Mouse (Mus musculus) midbrain, embryonic 15.5 days (tissue): Measurements from ENCODE around the gene Fuk. TPM values are rescaled to one million over a fixed set of nuclear protein-coding genes. Genes with fewer than 3 reads are reported as not detected.
"Not testable (repeated sequence)": the region's sequence is repeated elsewhere in the genome, so short reads cannot be mapped to it uniquely, and the experiment has no call there.

Source experiments
- ATAC-seq: fragments of 200-750 bp; cut with Nextera tagmentation; replicated peaks from 2 replicates; pipeline ENCODE4 v1.8.0; 2017; ENCODE audit warnings: moderate TSS enrichment
- H3K27ac ChIP-seq: fragments of 300-500 bp; sonication (generic); 2 replicates; pipeline ENCODE4 v1.5.1; 2015; ENCODE audit warnings: mild to moderate bottlenecking, inconsistent platforms
- H3K27me3 ChIP-seq: fragments of 300-500 bp; sonication (generic); replicated peaks from 2 replicates; pipeline ENCODE4 v1.6.1; 2015; ENCODE audit warnings: inconsistent platforms
- H3K36me3 ChIP-seq: fragments of 300-500 bp; sonication (generic); replicated peaks from 2 replicates; pipeline ENCODE4 v1.6.1; 2015; ENCODE audit warnings: inconsistent platforms
- H3K4me1 ChIP-seq: fragments of 300-500 bp; sonication (generic); 2 replicates; pipeline ENCODE4 v1.6.1; 2015; ENCODE audit warnings: inconsistent platforms
- H3K4me2 ChIP-seq: fragments of 300-500 bp; sonication (generic); 2 replicates; pipeline ENCODE4 v1.6.1; 2015; ENCODE audit warnings: inconsistent platforms, mild to moderate bottlenecking, moderate library complexity
- H3K4me3 ChIP-seq: fragments of 300-500 bp; sonication (generic); 2 replicates; pipeline ENCODE4 v1.5.1; 2015; ENCODE audit warnings: mild to moderate bottlenecking, inconsistent platforms
- H3K9ac ChIP-seq: fragments of 300-500 bp; sonication (generic); 2 replicates; pipeline ENCODE4 v1.6.1; 2015; ENCODE audit warnings: mild to moderate bottlenecking, inconsistent platforms
- H3K9me3 ChIP-seq: fragments of 300-500 bp; sonication (generic); 2 replicates; pipeline ENCODE4 v1.6.1; 2016; ENCODE audit warnings: inconsistent platforms
- WGBS: fragments of 180-500 bp; shearing (Covaris S2); methylation state at CpG from one replicate; pipeline ENCODE4 v1.1.7; 2015; ENCODE audit warnings: mixed read lengths; 5-methylcytosine and 5-hydroxymethylcytosine counted together
- polyA plus RNA-seq: library from polyadenylated mRNA; unstranded; fragments of >200 nt; fragmentation: Nextera tagmentation; extraction: Ambion mirVana; gene quantifications from 2 replicates; pipeline ENCODE4 v1.2.1, GENCODE M21; 2015

Fuk gene
- polyA plus RNA-seq, 1 experiment from 2014 or later, result 7.3 TPM

- Histone ChIP-seq H3K9ac (no peak overlapping the region), H3K27ac (no peak overlapping the region), H3K4me3 (no peak overlapping the region), H3K4me2 (no peak overlapping the region), H3K9me3 (no peaks in the 10 kb centered on the region), H3K36me3 (no peaks in the 10 kb centered on the region; the same call in 1 of the 2 replicates), H3K4me1 (no peaks in the 10 kb centered on the region), H3K27me3 (no peaks in the 10 kb centered on the region)
- WGBS, result 73% methylated on average over 12 of the region's 12 CpGs
- no peak for ATAC-seq
Observed at GRCm38 (mm10) chr8:110889904-110890470, 12.3 kb downstream of the Fuk start.

- no peak overlapping the region for H3K4me3 ChIP-seq
- no peaks in the 10 kb centered on the region; the same call in none of the 2 replicates for H3K36me3 ChIP-seq
- no peaks in the 10 kb centered on the region for H3K27me3 ChIP-seq
- H3K4me2 ChIP-seq, result no peak overlapping the region
- H3K9ac ChIP-seq, result no peak overlapping the region
- no peaks in the 10 kb centered on the region for H3K4me1 ChIP-seq
- no peak overlapping the region for H3K27ac ChIP-seq
- no peak for ATAC-seq
- no peaks in the 10 kb centered on the region for H3K9me3 ChIP-seq
- WGBS, result 92% methylated on average over 16 of the region's 16 CpGs
Observed at GRCm38 (mm10) chr8:110888860-110889259, 13.4 kb downstream of the Fuk start.

- Histone ChIP-seq H3K27me3 (no peaks in the 10 kb centered on the region), H3K4me2 (no peak overlapping the region), H3K4me1 (no peaks in the 10 kb centered on the region), H3K27ac (no peak overlapping the region), H3K9ac (no peak overlapping the region), H3K36me3 (peaks cover 4% of the 10 kb centered on the region), H3K4me3 (no peak overlapping the region), H3K9me3 (no peaks in the 10 kb centered on the region)
- ATAC-seq, result no peak
- WGBS, result 91% methylated on average over 8 of the region's 8 CpGs
Observed at GRCm38 (mm10) chr8:110888441-110888840, 13.8 kb downstream of the Fuk start.

GRCm38 (mm10) chr8:110887551-110887950, 14.7 kb downstream of the Fuk start:
- Histone ChIP-seq H3K27ac (no peak overlapping the region), H3K4me2 (no peak overlapping the region), H3K27me3 (no peaks in the 10 kb centered on the region), H3K36me3 (peaks cover 13% of the 10 kb centered on the region), H3K4me1 (no peaks in the 10 kb centered on the region), H3K9me3 (no peaks in the 10 kb centered on the region), H3K4me3 (no peak overlapping the region), H3K9ac (no peak overlapping the region)
- ATAC-seq, result no peak
- WGBS, result 94% methylated on average over 10 of the region's 10 CpGs

GRCm38 (mm10) chr8:110886634-110887033, 15.7 kb downstream of the Fuk start:
- H3K4me2 ChIP-seq, result no peak overlapping the region
- no peak for ATAC-seq
- no peak overlapping the region for H3K27ac ChIP-seq
- WGBS, result 88% methylated on average over 3 of the region's 3 CpGs
- no peaks in the 10 kb centered on the region for H3K27me3 ChIP-seq
- H3K4me3 ChIP-seq, result no peak overlapping the region
- H3K36me3 ChIP-seq, result peaks cover 21% of the 10 kb centered on the region
- no peaks in the 10 kb centered on the region for H3K4me1 ChIP-seq
- H3K9me3 ChIP-seq, result no peaks in the 10 kb centered on the region
- no peak overlapping the region for H3K9ac ChIP-seq

GRCm38 (mm10) chr8:110883824-110884223, 18.5 kb downstream of the Fuk start:
- H3K9ac ChIP-seq, result no peak overlapping the region
- H3K9me3 ChIP-seq, result no peaks in the 10 kb centered on the region
- H3K27ac ChIP-seq, result no peak overlapping the region
- H3K36me3 ChIP-seq, result peaks cover 45% of the 10 kb centered on the region
- no peak overlapping the region for H3K4me2 ChIP-seq
- 94% methylated on average over 18 of the region's 18 CpGs for WGBS
- no peak for ATAC-seq
- no peaks in the 10 kb centered on the region for H3K27me3 ChIP-seq
- H3K4me1 ChIP-seq, result no peaks in the 10 kb centered on the region
- H3K4me3 ChIP-seq, result no peak overlapping the region

- H3K36me3 ChIP-seq, result peaks cover 61% of the 10 kb centered on the region
- whole genome bisulfite sequencing, result 92% methylated on average over 10 of the region's 10 CpGs
Observed at GRCm38 (mm10) chr8:110881741-110882310, 20.5 kb downstream of the Fuk start.

GRCm38 (mm10) chr8:110877862-110878261, 24.4 kb downstream of the Fuk start:
- 92% methylated on average over 4 of the region's 4 CpGs for WGBS
- no peak for ATAC-seq
- H3K9me3 ChIP-seq, result no peaks in the 10 kb centered on the region
- H3K36me3 ChIP-seq, result peaks cover 80% of the 10 kb centered on the region
- H3K4me1 ChIP-seq, result no peaks in the 10 kb centered on the region
- H3K27ac ChIP-seq, result no peak overlapping the region
- no peak overlapping the region for H3K4me3 ChIP-seq
- H3K27me3 ChIP-seq, result no peaks in the 10 kb centered on the region
- H3K4me2 ChIP-seq, result no peak overlapping the region
- no peak overlapping the region for H3K9ac ChIP-seq

More at GRCm38 (mm10) chr8:110881741-110882310, 20.5 kb downstream of the Fuk start:
- H3K9me3 ChIP-seq, result no peaks in the 10 kb centered on the region
- no peak overlapping the region for H3K9ac ChIP-seq
- H3K27me3 ChIP-seq, result no peaks in the 10 kb centered on the region
- H3K4me2 ChIP-seq, result no peak overlapping the region
- H3K4me1 ChIP-seq, result no peaks in the 10 kb centered on the region
- H3K4me3 ChIP-seq, result no peak overlapping the region
- H3K27ac ChIP-seq, result no peak overlapping the region
- no peak for ATAC-seq

- Histone ChIP-seq H3K4me2 (no peak overlapping the region), H3K4me3 (no peak overlapping the region), H3K9ac (no peak overlapping the region), H3K27me3 (no peaks in the 10 kb centered on the region), H3K4me1 (no peaks in the 10 kb centered on the region), H3K36me3 (peaks cover 71% of the 10 kb centered on the region), H3K9me3 (no peaks in the 10 kb centered on the region), H3K27ac (no peak overlapping the region)
- WGBS, result 93% methylated on average over 2 of the region's 2 CpGs
- ATAC-seq, result no peak
Observed at GRCm38 (mm10) chr8:110870501-110870900, 31.8 kb downstream of the Fuk start.

- H3K4me2 ChIP-seq, H3K27me3 ChIP-seq, H3K9me3 ChIP-seq, H3K9ac ChIP-seq, H3K4me1 ChIP-seq, H3K4me3 ChIP-seq, ATAC-seq, H3K27ac ChIP-seq: not testable (repeated sequence)
- peaks cover 75% of the 10 kb centered on the region for H3K36me3 ChIP-seq
- WGBS, result 98% methylated on average over 7 of the region's 7 CpGs
Observed at GRCm38 (mm10) chr8:110861347-110862025, 40.8 kb downstream of the Fuk start.

- Histone ChIP-seq H3K4me3 (no peak overlapping the region), H3K9ac (no peak overlapping the region), H3K27ac (no peak overlapping the region), H3K4me1 (no peaks in the 10 kb centered on the region), H3K36me3 (peaks cover 74% of the 10 kb centered on the region), H3K9me3 (no peaks in the 10 kb centered on the region), H3K4me2 (no peak overlapping the region), H3K27me3 (no peaks in the 10 kb centered on the region)
- 85% methylated on average over 7 of the region's 7 CpGs for WGBS
- no peak for ATAC-seq
Observed at GRCm38 (mm10) chr8:110859651-110860501, 42.4 kb downstream of the Fuk start.

GRCm38 (mm10) chr8:110856760-110857461, 45.4 kb downstream of the Fuk start:
- Histone ChIP-seq H3K27me3 (no peaks in the 10 kb centered on the region), H3K4me2 (no peak overlapping the region), H3K9me3 (no peaks in the 10 kb centered on the region), H3K27ac (no peak overlapping the region), H3K36me3 (peaks cover 74% of the 10 kb centered on the region), H3K9ac (no peak overlapping the region), H3K4me3 (no peak overlapping the region), H3K4me1 (no peaks in the 10 kb centered on the region)
- 90% methylated on average over 5 of the region's 5 CpGs for whole genome bisulfite sequencing
- ATAC-seq, result no peak
